Comparison of ENCODE assay signal across 8 mouse cellular contexts in the genomic region with DNA sequence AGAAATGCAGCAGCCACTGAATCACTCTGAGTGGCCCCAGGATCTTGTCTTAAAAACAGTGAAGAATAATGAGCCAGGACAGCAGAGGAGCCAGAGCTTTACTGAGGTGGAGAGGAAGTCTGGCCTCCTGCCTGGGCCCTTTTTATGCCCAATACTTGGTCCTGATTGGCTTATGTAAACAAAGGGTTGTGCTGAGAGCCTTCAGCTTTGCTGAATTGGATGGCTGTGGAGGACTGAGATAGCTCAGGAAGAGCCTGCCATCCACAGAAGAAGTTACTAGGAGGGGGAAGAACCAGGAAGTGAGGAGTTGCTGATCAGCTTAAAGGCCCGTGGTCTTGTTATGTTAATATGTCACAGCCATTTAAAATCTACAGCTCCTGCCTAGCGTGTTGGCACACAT. TPM values are rescaled to one million over a fixed set of nuclear protein-coding genes. Genes with fewer than 3 reads are reported as not detected.
DNase-seq lines count a peak whose midpoint lies in the region; ATAC-seq and TF ChIP-seq lines count a peak whose summit lies in the region.

No protein-coding gene starts in this region.

- H3K27me3 ChIP-seq in midbrain, embryonic 12.5 days = no peaks in the 10 kb centered on the region
- H3K27me3 ChIP-seq in midbrain, postnatal 0 days (ENCODE audit: insufficient read depth, low read length) = no peaks in the 10 kb centered on the region
- no peaks in the 10 kb centered on the region for H3K27me3 ChIP-seq in embryonic facial prominence, embryonic 14.5 days (replicated peaks; ENCODE audit: control insufficient read depth, insufficient read depth, low read length)
- no peaks in the 10 kb centered on the region for H3K27me3 ChIP-seq in intestine, embryonic 15.5 days (replicated peaks)
- no peaks in the 10 kb centered on the region for H3K27me3 ChIP-seq in stomach, embryonic 14.5 days (ENCODE audit: control insufficient read depth, insufficient read depth, low read length)

- no peak for DNase-seq in midbrain, postnatal 0 days (ENCODE audit: low spot score)
- DNase-seq in embryonic facial prominence, embryonic 14.5 days (ENCODE audit: low spot score) = no peak
- no peak for DNase-seq in layer of hippocampus, adult 9-10 months (ENCODE audit: low spot score)
- no peak for DNase-seq in ovary, postnatal 14 days (ENCODE audit: low spot score)

- H3K9ac ChIP-seq in midbrain, embryonic 12.5 days (replicated peaks) = no peak overlapping the region
- H3K9ac ChIP-seq in midbrain, postnatal 0 days (replicated peaks; ENCODE audit: low read length, poor library complexity, severe bottlenecking) = no peak overlapping the region
- no peak overlapping the region for H3K9ac ChIP-seq in embryonic facial prominence, embryonic 14.5 days (ENCODE audit: low read depth, low read length)
- no peak overlapping the region for H3K9ac ChIP-seq in intestine, embryonic 15.5 days
- no peak overlapping the region for H3K9ac ChIP-seq in stomach, embryonic 14.5 days (replicated peaks; ENCODE audit: low read depth, low read length)

- H3K4me3 ChIP-seq in midbrain, embryonic 12.5 days = no peak overlapping the region
- H3K4me3 ChIP-seq in midbrain, postnatal 0 days (ENCODE audit: low read depth, low read length) = no peak overlapping the region
- no peak overlapping the region for H3K4me3 ChIP-seq in embryonic facial prominence, embryonic 14.5 days (ENCODE audit: low read depth, low read length)
- H3K4me3 ChIP-seq in intestine, embryonic 15.5 days (replicated peaks) = no peak overlapping the region
- no peak overlapping the region for H3K4me3 ChIP-seq in stomach, embryonic 14.5 days (ENCODE audit: low read depth, low read length)

- H3K9me3 ChIP-seq in midbrain, embryonic 12.5 days = no peaks in the 10 kb centered on the region
- H3K9me3 ChIP-seq in midbrain, postnatal 0 days (ENCODE audit: low read length) = no peaks in the 10 kb centered on the region
- no peaks in the 10 kb centered on the region for H3K9me3 ChIP-seq in embryonic facial prominence, embryonic 14.5 days (ENCODE audit: control insufficient read depth, low read length)
- no peaks in the 10 kb centered on the region for H3K9me3 ChIP-seq in intestine, embryonic 15.5 days
- no peaks in the 10 kb centered on the region for H3K9me3 ChIP-seq in stomach, embryonic 14.5 days (ENCODE audit: control insufficient read depth, low read depth, low read length)

- WGBS in midbrain, embryonic 12.5 days = 8% methylated on average over 2 of the region's 2 CpGs
- 11% methylated on average over 2 of the region's 2 CpGs for WGBS in midbrain, postnatal 0 days
- 31% methylated on average over 2 of the region's 2 CpGs for WGBS in embryonic facial prominence, embryonic 14.5 days
- WGBS in intestine, embryonic 15.5 days = 22% methylated on average over 2 of the region's 2 CpGs
- 16% methylated on average over 2 of the region's 2 CpGs for WGBS in stomach, embryonic 14.5 days

- H3K27ac ChIP-seq in midbrain, embryonic 12.5 days (replicated peaks) = peak overlapping the region; percentile 64
- H3K27ac ChIP-seq in midbrain, postnatal 0 days (ENCODE audit: low read depth, low read length) = no peak overlapping the region
- 0 out of 2 replicates have a peak overlapping the region, but pooled peaks have one; percentile 10 for H3K27ac ChIP-seq in embryonic facial prominence, embryonic 14.5 days (replicated peaks; ENCODE audit: low read depth, low read length)
- H3K27ac ChIP-seq in intestine, embryonic 15.5 days = peak overlapping the region; percentile 54
- H3K27ac ChIP-seq in stomach, embryonic 14.5 days (ENCODE audit: low read length) = peak overlapping the region; percentile 66; the same call in 1 of the 2 replicates

- H3K4me1 ChIP-seq in midbrain, embryonic 12.5 days = peaks cover 13% of the 10 kb centered on the region
- peaks cover 10% of the 10 kb centered on the region for H3K4me1 ChIP-seq in midbrain, postnatal 0 days (ENCODE audit: insufficient read depth, low read length)
- H3K4me1 ChIP-seq in embryonic facial prominence, embryonic 14.5 days (ENCODE audit: control insufficient read depth, insufficient read depth, low read length) = peaks cover 15% of the 10 kb centered on the region; the same call in 1 of the 2 replicates
- peaks cover 14% of the 10 kb centered on the region for H3K4me1 ChIP-seq in intestine, embryonic 15.5 days (replicated peaks)
- H3K4me1 ChIP-seq in stomach, embryonic 14.5 days (ENCODE audit: control insufficient read depth, insufficient read depth, low read length) = peaks cover 7% of the 10 kb centered on the region

- ATAC-seq in midbrain, embryonic 12.5 days (ENCODE audit: low FRiP score, low read depth) = no peak
- no peak for ATAC-seq in midbrain, postnatal 0 days (ENCODE audit: low FRiP score)
- ATAC-seq in embryonic facial prominence, embryonic 14.5 days (ENCODE audit: low read depth) = no peak
- peak; percentile 50; the same call in 1 of the 2 replicates for ATAC-seq in intestine, embryonic 15.5 days
- no peak for ATAC-seq in stomach, embryonic 14.5 days (ENCODE audit: insufficient number of reproducible peaks, insufficient read depth, low FRiP score, low read depth)
- ATAC-seq in monocyte, adult 5-6 weeks (replicated peaks; ENCODE audit: insufficient number of reproducible peaks, low FRiP score, low TSS enrichment, poor library complexity, severe bottlenecking) = no peak

- H3K36me3 ChIP-seq in midbrain, embryonic 12.5 days = no peaks in the 10 kb centered on the region
- peaks cover 5% of the 10 kb centered on the region; the same call in 1 of the 2 replicates for H3K36me3 ChIP-seq in midbrain, postnatal 0 days (ENCODE audit: insufficient read depth, low read length)
- H3K36me3 ChIP-seq in embryonic facial prominence, embryonic 14.5 days (ENCODE audit: control insufficient read depth, insufficient read depth, low read length) = peaks cover 3% of the 10 kb centered on the region
- H3K36me3 ChIP-seq in intestine, embryonic 15.5 days = no peaks in the 10 kb centered on the region
- no peaks in the 10 kb centered on the region for H3K36me3 ChIP-seq in stomach, embryonic 14.5 days (ENCODE audit: control insufficient read depth, insufficient read depth, low read length)

- TF ChIP-seq CTCF in midbrain, postnatal 0 days (IDR thresholded peaks at IDR 0.05) = no peak

- H3K4me2 ChIP-seq in midbrain, embryonic 12.5 days (replicated peaks) = no peak overlapping the region
- H3K4me2 ChIP-seq in midbrain, postnatal 0 days (ENCODE audit: low read depth, low read length, poor library complexity, severe bottlenecking) = no peak overlapping the region
- H3K4me2 ChIP-seq in embryonic facial prominence, embryonic 14.5 days (ENCODE audit: low read depth, low read length) = no peak overlapping the region
- H3K4me2 ChIP-seq in intestine, embryonic 15.5 days (replicated peaks) = no peak overlapping the region
- H3K4me2 ChIP-seq in stomach, embryonic 14.5 days (replicated peaks; ENCODE audit: low read depth, low read length) = no peak overlapping the region

RNA-seq across cellular contexts. Expression of a gene that starts 46.5 kb away (rescaled TPM):
- 40.7 and 42.1 TPM in 2 replicates for polyA plus RNA-seq in midbrain, embryonic 12.5 days (2016; fragmentation: Nextera tagmentation; extraction: Ambion mirVana)
- total RNA-seq in midbrain, postnatal 0 days (2014; rRNA removed) = 52.0 and 53.2 TPM in 2 replicates
- polyA plus RNA-seq in midbrain, postnatal 0 days (2015; fragmentation: Nextera tagmentation; extraction: Ambion mirVana) = 38.0 and 40.0 TPM in 2 replicates
- 27.8 and 29.8 TPM in 2 replicates for polyA plus RNA-seq in embryonic facial prominence, embryonic 14.5 days (2014; fragmentation: Nextera tagmentation; extraction: Ambion mirVana)
- polyA plus RNA-seq in intestine, embryonic 15.5 days (2015; fragmentation: Nextera tagmentation; extraction: Ambion mirVana) = 29.5 and 31.1 TPM in 2 replicates
- 34.9 and 37.3 TPM in 2 replicates for polyA plus RNA-seq in stomach, embryonic 14.5 days (2014; fragmentation: Nextera tagmentation; extraction: Ambion mirVana)
- 32.1 to 81.2 TPM (median 33.7 TPM) in 3 replicates for total RNA-seq in monocyte, adult 5-6 weeks (2017)

RNA-seq across cellular contexts. Expression of a gene that starts 56.4 kb away (rescaled TPM):
- polyA plus RNA-seq in midbrain, embryonic 12.5 days (2016; fragmentation: Nextera tagmentation; extraction: Ambion mirVana) = not detected in 2 replicates
- total RNA-seq in midbrain, postnatal 0 days (2014; rRNA removed) = not detected in 2 replicates
- polyA plus RNA-seq in midbrain, postnatal 0 days (2015; fragmentation: Nextera tagmentation; extraction: Ambion mirVana) = not detected in 2 replicates
- polyA plus RNA-seq in embryonic facial prominence, embryonic 14.5 days (2014; fragmentation: Nextera tagmentation; extraction: Ambion mirVana) = not detected in 2 replicates
- polyA plus RNA-seq in intestine, embryonic 15.5 days (2015; fragmentation: Nextera tagmentation; extraction: Ambion mirVana) = 0.18 TPM in 1 of 2 replicates, not detected in the other
- polyA plus RNA-seq in stomach, embryonic 14.5 days (2014; fragmentation: Nextera tagmentation; extraction: Ambion mirVana) = 0.35 TPM in 1 of 2 replicates, not detected in the other
- total RNA-seq in monocyte, adult 5-6 weeks (2017) = not detected in 3 replicates
